Mouse (Mus musculus) cerebellum, adult 18-20 months (tissue): ENCODE data around the gene Angel1.

Source experiments
- DNase-seq, 2 experiments: peaks; one replicate each; pipeline ENCODE4 v3.0.0; 2021

Angel1 gene

GRCm38 (mm10) chr12:86726120-86726640 lies at the start of gene Angel1:
Gene Angel1, minus strand, starts transcription at chr12:86726460.
- DNase-seq = peak; percentile 97 to 99

DNA sequence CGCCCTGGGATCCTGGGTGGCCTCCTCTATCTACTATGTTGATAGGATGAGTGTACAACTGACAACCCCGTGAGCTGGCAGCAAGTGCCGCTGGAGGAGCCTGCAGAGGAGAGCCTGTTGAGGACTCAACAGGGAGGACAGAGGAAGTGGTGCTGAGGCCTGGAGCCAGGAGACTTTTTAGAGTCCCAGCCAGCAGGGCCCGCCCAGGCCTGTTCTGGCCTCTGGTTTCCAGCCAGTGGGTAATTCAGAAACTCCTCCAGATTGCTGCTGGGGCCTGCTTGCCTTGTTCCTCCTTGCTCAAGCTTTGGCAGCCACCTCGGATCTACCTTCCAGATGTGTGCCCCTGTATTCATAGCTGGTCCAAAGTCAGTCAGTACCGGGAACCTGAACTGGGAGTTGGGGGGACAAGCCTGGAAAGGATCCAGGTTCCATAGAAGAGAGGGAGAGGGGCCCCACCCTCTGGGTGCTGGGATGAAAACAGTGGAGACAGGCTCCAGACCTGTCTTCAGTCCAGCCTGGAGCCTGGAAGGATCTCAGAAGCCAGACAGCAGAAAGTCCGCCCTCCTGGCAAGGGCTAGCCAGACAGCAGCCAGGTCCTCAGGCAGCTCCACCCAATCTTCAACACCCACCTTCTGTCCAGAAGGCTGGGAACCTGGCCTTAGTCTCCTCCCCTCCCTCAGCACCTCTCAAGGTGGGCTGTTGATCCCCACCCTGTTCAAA lies 49.5 kb upstream of the Angel1 start:
- no peak for DNase-seq

- DNase-seq = no peak
Observed at GRCm38 (mm10) chr12:86772551-86772950, 46.3 kb upstream of the Angel1 start.

DNA sequence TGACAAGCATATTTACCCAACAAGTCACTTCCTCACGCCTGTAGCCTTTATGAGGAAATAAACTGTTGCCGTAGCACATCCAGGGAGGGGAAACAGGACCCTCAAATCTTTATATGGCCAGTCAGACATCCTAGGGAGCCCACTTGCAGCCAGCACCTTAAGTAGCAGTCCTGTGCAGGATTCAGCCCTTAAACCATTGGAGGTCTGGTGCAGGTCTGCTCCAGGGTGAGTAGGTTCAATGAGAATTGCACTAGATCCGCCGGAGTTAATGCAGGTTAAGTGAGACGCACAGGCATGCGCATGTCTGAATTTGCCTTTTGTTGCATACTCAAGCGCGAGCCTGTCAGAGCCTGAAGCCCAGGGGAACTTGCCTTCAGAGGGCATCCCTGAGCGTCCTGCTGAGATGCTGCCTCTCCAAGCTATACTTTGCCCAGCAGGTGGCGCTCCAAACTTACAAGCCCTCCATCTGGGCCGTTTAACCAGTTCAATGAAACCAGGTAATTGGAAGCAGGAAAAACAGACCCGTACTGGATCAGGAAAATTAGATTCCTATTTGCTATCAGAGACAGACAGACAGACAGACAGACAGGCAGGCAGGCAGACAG lies 45.7 kb upstream of the Angel1 start:
- peak; percentile 88 to 94 for DNase-seq

DNA sequence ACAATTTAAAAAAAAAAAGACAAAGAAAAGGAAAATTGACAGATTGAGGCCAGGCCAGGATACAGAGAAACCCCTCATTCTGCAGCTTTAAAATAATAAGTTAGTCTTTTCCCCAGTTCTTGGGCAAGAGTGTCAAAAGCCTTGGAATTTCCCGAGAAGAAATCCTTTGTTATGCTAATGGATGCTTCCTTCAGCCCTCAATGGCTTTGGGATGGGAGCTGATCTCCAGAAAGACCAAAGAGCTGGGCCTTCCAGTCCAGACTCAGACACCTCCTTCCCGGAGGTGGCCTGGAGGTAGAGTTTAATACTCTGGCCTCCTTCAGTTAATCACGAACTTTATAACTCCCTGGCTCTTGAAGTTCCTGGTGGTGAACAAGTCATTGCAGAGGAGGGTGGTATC lies 44.7 kb upstream of the Angel1 start:
- no peak for DNase-seq

- peak; percentile 44 to 53 for DNase-seq
Observed at GRCm38 (mm10) chr12:86770261-86770670, 44.0 kb upstream of the Angel1 start.

DNA sequence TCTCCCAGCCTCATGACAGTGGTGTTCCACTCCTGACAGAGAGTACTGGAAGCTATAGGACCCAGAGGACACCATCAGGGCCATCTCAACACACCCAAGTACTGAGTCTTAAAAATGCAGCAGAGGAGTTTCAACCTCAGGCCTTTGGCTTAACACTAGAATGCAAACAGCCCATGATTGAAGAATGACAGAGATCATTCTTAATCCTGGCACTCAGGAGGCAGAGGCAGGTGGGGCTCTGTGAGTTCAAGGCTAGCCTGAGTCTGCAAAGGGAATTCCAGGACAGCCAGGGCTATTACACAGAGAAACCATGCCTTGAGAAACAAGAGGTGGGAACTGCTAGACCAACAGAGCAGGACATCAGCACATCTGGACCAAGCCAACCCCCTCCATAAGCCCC lies 43.6 kb upstream of the Angel1 start:
- DNase-seq = no peak

GRCm38 (mm10) chr12:86768986-86769580 lies 42.8 kb upstream of the Angel1 start:
- peak; percentile 88 to 91 for DNase-seq

DNA sequence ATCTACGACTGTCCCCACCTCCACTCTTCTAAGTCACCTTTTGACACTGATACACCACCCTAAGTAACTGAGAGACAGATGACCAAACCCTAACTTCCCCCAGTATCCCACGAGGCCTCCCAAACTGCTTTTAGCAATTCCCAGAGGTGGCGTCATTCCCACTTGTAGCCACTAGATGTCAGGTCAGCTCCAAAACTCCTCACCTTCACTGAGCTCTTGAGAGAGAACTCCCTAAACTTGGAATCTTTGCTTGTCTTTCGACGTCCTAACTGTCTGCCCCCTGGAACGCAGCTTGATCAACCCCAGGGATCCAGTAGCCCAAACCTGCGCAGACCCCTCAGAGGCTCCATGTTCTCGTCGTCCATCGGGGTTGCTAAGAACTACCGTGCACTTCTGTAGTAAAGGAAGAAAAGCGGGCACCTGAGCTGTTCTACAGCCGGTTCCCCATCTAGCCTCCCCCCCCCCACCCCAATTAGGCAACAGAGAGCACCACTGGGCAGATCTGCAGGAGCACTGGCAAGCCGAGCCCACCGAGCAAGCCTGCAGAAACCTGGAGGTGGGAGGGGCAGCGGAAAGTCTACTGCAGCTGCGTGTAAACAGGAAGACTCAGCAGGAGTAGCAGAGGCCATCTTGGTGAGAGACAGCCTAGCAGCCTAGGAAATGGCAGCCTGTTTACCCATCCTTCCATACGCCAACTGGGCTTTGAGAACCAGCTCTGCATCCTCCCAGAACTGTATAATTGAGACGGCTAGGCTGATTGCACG lies 41.8 kb upstream of the Angel1 start:
- DNase-seq = peak; percentile 73

DNA sequence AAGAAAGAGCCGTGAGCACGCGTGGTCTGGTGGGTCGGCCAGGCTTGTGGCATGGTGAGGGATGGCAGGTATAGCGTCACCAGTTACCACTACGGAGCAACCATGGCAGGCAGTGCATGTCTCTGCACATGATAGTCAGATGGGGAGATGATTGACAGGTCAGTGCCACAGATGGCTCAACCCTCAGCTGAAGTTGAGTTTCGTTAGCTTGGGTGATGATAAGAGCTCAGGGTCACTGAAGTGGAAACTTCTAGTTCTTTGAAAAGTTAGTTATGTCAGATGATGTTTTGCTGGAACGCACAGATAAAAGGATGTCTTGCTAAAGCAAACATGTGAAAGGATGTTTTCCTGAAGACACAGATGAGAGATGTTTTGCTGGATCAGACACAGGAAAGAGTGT lies 40.2 kb upstream of the Angel1 start:
- DNase-seq = no peak

DNA sequence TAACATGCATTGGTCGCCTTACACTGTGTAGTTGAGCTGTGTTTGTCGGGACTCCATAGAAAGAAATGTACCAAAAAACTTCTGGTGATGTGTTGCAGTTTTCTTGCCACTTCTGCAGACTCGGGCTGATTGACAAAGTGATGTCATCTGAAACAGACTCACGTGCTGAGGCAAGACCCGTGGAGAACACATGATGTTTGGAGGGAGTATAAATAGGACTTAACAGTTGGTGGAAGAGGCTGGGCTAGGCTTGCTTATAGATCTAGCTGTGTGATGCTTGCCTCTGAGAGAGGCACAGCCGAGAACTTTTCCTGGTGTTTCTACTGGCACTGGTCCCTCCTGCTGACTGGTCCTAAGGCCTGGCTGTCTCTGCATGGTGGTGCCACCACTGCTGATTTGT lies 37.8 kb upstream of the Angel1 start:
- DNase-seq = no peak

DNA sequence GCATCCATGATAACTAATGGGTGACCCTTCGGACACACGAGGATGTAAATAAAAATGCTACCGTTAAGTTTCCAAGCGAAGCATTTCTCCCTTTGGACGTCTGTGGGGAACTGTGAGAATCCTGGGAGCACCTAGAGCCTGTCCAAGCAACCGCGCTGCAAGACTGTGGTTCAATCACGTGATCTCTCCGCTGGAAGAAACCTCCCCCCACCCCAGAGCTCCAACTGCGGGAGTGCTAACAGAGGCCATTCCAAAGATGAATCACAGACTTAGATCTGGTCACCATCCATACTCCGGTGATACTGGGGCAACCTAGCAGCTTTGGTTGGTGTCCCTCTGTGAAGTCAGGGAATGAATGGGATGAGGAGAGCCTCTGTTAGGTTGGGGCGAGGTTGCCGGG lies 34.8 kb upstream of the Angel1 start:
- no peak for DNase-seq

DNA sequence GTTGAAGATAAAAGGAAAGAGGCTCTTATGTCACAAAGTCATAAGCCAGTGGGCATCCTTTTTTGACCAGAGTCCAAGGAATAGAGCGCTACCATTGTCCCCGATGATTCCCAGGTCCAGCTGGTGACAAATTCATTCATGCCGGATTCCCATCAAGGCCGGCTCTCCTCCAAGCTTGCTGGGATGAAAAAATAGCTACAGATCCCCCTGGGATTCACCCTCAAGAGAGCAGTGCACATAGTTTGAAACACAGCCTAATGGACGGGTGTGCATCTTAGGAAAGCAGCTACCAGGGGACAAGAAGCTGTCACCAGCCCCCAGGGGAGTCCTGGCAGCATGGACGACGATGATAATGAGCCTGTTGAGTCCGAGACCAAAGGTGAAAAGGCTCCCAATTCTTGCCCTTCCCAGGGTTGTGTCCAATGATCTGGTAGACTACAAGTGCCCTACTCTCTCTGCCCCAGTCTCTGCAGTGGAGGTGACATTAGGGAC lies 8.1 kb upstream of the Angel1 start, which contains the start of gene Lrrc74a:
Gene Lrrc74a (plus strand): TSS at position 51 of the 492 bp plus-strand sequence.
- DNase-seq = no peak

GRCm38 (mm10) chr12:86725706-86726105 lies 554 bp downstream of the Angel1 start:
- no peak for DNase-seq

DNA sequence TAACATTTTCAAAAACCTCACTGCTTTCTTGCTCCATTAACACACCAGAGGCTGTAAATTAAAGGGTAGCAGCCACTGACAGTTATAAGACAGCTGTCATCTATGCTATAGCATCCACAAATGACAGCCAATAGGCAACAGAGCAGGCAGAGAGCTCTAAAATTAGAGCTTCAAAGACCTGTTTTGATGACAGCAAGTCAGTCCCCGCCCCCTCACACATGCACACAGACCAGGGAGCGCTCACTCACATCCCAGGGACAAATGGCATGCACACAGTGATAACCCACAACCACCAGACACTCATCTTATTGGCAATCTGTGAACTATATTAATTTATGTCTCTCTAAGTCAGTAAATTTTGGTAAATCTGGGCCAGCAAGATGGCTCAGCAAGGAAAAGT lies 2.0 kb downstream of the Angel1 start:
- peak in 1 of 2 experiments; percentile 38 for DNase-seq

- DNase-seq = no peak
Observed at GRCm38 (mm10) chr12:86721453-86721852, 4.8 kb downstream of the Angel1 start.

DNA sequence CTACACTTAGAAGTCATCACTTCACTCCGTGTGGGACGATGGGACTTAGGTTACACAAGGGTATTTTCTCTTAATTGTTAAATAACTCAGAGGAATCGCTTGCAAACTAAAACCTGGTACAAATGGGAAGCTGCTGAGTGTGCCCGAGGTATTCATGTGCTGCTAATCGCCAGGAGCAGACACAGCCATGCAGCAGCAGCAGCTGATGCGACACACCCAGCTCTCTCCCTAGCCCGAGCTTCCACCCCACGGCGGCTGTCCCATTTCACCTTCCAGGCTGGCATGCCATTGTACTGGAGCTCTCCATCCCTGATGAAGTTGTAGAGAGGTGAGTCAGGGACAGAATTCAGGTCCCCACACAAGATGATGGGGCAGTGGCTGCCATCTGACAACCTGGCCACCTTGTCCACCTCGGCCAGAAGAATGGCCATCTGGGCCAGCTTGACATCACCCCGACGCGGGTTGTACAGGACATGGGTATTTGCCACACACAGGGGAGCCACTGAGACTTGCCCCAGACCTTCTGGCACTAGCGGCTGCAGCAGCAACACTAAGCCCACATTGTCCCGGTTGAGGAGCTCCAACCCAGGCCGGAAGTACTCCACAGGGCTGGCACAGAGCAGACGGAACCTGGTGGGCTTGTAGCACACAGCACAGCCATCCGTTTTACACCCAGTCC lies 6.2 kb downstream of the Angel1 start:
- DNase-seq = peak; percentile 65 to 70

DNA sequence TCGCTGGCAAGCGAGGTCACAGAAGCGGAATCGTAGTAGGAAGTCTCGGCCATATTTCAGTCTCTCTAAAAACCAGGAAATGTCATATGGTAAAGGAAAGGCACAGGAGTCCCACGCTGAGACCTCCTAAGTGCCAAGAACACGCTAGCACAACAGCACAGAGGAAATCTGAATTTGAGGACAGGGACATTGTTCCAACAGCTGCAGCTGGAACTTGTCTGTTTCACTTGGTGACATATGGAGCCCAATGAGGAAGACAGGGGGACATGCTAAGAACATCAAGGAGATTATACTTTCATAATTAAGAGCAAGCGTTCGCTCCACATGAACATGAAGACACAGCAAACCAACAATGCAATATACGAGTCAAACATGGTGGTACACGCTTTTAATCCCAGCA lies 9.3 kb downstream of the Angel1 start:
- DNase-seq = no peak

DNA sequence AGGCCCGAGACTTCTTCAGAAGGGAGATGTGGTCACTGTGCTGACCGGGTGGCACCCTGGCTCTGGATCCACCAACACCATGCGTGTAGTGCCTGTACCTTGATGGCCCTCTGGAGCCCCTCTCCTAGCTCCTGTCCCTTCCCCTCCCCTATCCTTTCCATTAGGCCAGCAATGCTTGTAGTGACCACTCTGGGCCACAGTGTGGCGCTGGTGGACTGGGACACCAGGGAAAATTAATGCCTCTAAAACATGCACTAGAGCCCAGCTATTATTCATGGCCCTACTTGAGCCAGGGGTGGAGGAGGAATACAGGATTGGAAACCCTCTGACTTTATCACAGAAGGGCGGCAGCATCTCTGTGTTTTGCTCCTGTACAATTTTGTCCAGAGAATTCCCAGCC lies 10.9 kb downstream of the Angel1 start:
- DNase-seq = peak; percentile 83 to 88

DNA sequence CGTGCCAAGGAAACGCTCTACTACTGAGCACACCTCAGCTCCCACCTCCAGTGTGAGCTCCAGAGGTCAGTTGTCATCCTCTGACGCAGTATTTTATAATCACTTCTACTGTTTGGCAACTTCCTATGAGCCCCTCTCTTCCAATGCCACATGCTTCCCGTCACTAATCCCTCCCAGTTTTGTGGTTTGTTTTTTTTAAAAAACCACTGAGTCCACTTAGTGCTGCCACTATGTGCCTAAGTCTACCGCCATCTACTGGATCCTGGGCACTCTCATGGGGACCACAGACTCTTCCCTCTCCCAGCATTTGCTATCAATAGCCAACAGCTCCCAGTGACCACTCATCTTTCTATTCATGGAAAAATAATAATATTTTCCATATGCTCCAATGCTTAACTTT lies 12.2 kb downstream of the Angel1 start:
- no peak for DNase-seq

- no peak for DNase-seq
Observed at GRCm38 (mm10) chr12:86705843-86706242, 20.4 kb downstream of the Angel1 start.

DNA sequence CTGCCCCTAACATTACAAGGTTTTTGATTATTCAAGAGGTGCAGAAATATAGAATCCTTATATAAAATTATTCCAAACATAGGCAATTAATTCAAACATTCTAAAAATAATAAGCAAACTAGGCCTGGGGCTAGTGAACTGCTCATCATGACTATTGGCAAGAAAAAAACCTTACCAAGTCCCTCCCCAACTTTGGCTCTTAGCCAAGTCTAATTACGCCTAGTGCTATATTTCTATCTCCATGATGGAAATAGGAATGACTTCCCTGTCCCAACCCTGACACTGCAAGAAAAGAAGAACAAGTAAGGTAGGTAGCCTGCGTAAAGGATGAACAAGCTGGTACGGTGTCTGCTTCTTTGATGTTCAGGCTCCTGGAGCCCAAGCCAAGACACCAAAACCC lies 23.6 kb downstream of the Angel1 start:
- no peak for DNase-seq
